Comparison of ENCODE assay signal across 9 mouse cellular contexts in genomic region chr12:87278118-87278730, GRCm38 (mm10). TPM values are rescaled to one million over a fixed set of nuclear protein-coding genes. Genes with fewer than 3 reads are reported as not detected.
A peak's percentile ranks its signal among the peaks of the same experiment; 100 is the strongest.
DNase-seq lines count a peak whose midpoint lies in the region; ATAC-seq and TF ChIP-seq lines count a peak whose summit lies in the region.
"Had no signal": no experiment of that assay in that cellular context is flagged by ENCODE, and none has a peak within 500 bp of the region (broad histone marks: within the 10 kb centered on the region; RNA-seq: fewer than 3 reads in every experiment).

No protein-coding gene starts in this region.

- no peaks in the 10 kb centered on the region for H3K79me2 ChIP-seq in myocyte (ENCODE audit: control insufficient read depth, insufficient read depth)

- H3K27me3 ChIP-seq in lung, embryonic 14.5 days (ENCODE audit: insufficient read depth, low read length): no peaks in the 10 kb centered on the region
- H3K27me3 ChIP-seq in heart, postnatal 0 days (ENCODE audit: control insufficient read depth, insufficient read depth, low read length): no peaks in the 10 kb centered on the region
- H3K27me3 ChIP-seq in myocyte (ENCODE audit: control insufficient read depth, insufficient read depth, insufficient read length): no peaks in the 10 kb centered on the region

- H3K9ac ChIP-seq in lung, embryonic 14.5 days: no peak overlapping the region
- H3K9ac ChIP-seq in heart, postnatal 0 days (replicated peaks; ENCODE audit: low read depth, low read length): no peak overlapping the region

- peak; percentile 59 for DNase-seq in embryo, embryonic 10 days (ENCODE audit: low spot score)
- no peak for DNase-seq in embryo, embryonic 9.5 days (ENCODE audit: extremely low spot score)
- DNase-seq in lung, embryonic 14.5 days: peak; percentile 73
- no peak for DNase-seq in lung, adult 2 months
- DNase-seq in heart, postnatal 0 days (ENCODE audit: low spot score): peak; percentile 84
- no peak for DNase-seq in thymus, postnatal 4 days
- DNase-seq in thymus, postnatal 14 days: no peak
- DNase-seq: gastrocnemius, postnatal 36 days had no signal

- TF ChIP-seq CTCF in lung, embryonic 14.5 days (IDR thresholded peaks at IDR 0.05; ENCODE audit: low read depth): no peak
- TF ChIP-seq CTCF in lung, adult 2 months (IDR thresholded peaks at IDR 0.05; ENCODE audit: insufficient read depth, low read length): no peak
- TF ChIP-seq CTCF in heart, postnatal 0 days (IDR thresholded peaks at IDR 0.05; ENCODE audit: low read depth): no peak

- H3K27ac ChIP-seq in lung, embryonic 14.5 days (ENCODE audit: low read depth): no peak overlapping the region
- no peak overlapping the region for H3K27ac ChIP-seq in heart, postnatal 0 days (ENCODE audit: low read depth)

- no peak overlapping the region for H3K4me3 ChIP-seq in lung, embryonic 14.5 days (ENCODE audit: low read depth, low read length)
- H3K4me3 ChIP-seq in lung, adult 2 months (replicated peaks; ENCODE audit: extremely low read depth, low read depth, low read length): no peak overlapping the region
- 0 out of 2 replicates have a peak overlapping the region, but pooled peaks have one; percentile 13 for H3K4me3 ChIP-seq in heart, postnatal 0 days (ENCODE audit: low read depth, low read length)
- no peak overlapping the region for H3K4me3 ChIP-seq in myocyte

- no peak for TF ChIP-seq POLR2A in lung, adult 2 months (IDR thresholded peaks at IDR 0.05; ENCODE audit: borderline replicate concordance, extremely low read depth, low read depth, low read length)
- no peak for TF ChIP-seq POLR2A in myocyte (IDR thresholded peaks at IDR 0.05; ENCODE audit: insufficient read length, low read depth)

- H3K9me3 ChIP-seq in lung, embryonic 14.5 days (ENCODE audit: low read depth, low read length): no peaks in the 10 kb centered on the region
- no peaks in the 10 kb centered on the region for H3K9me3 ChIP-seq in heart, postnatal 0 days (replicated peaks; ENCODE audit: control insufficient read depth, low read length)

- 0 out of 2 replicates have a peak, but pooled peaks cover 3% of the 10 kb centered on the region for H3K4me1 ChIP-seq in lung, embryonic 14.5 days (ENCODE audit: insufficient read depth)
- no peaks in the 10 kb centered on the region for H3K4me1 ChIP-seq in lung, adult 2 months (ENCODE audit: control insufficient read depth, insufficient read depth, low read length)
- 0 out of 2 replicates have a peak, but pooled peaks cover 10% of the 10 kb centered on the region for H3K4me1 ChIP-seq in heart, postnatal 0 days (ENCODE audit: control insufficient read depth, insufficient read depth)

- 14% methylated on average over 6 of the region's 6 CpGs for WGBS in lung, embryonic 14.5 days
- 11% methylated on average over 6 of the region's 6 CpGs for WGBS in lung, adult 2 months
- 5% methylated on average over 6 of the region's 6 CpGs for WGBS in heart, postnatal 0 days

- H3K4me2 ChIP-seq in lung, embryonic 14.5 days: 0 out of 2 replicates have a peak overlapping the region, but pooled peaks have one; percentile 16
- H3K4me2 ChIP-seq in heart, postnatal 0 days (ENCODE audit: low read depth, low read length): peak overlapping the region; percentile 3
- H3K4me2 ChIP-seq in myocyte (ENCODE audit: low read depth): no peak overlapping the region

- H3ac ChIP-seq in myocyte (ENCODE audit: control insufficient read depth, insufficient read length): no peak overlapping the region

- no peak for TF ChIP-seq EP300 in heart, postnatal 0 days (IDR thresholded peaks at IDR 0.05; ENCODE audit: low read depth)

- H3K36me3 ChIP-seq in lung, embryonic 14.5 days (ENCODE audit: insufficient read depth): peaks cover 37% of the 10 kb centered on the region
- peaks cover 25% of the 10 kb centered on the region for H3K36me3 ChIP-seq in heart, postnatal 0 days (replicated peaks; ENCODE audit: control insufficient read depth, insufficient read depth, low read length)
- H3K36me3 ChIP-seq in myocyte (ENCODE audit: control insufficient read depth, insufficient read depth): peaks cover 6% of the 10 kb centered on the region

- peak; percentile 82 for ATAC-seq in lung, embryonic 14.5 days (ENCODE audit: insufficient read depth)
- peak; percentile 89 for ATAC-seq in heart, postnatal 0 days (ENCODE audit: insufficient read depth, low read depth)

TF ChIP-seq in myocyte, 11 proteins besides CTCF, POLR2A, EP300 and RAD21:
- no peak for TF ChIP-seq CEBPB (IDR thresholded peaks at IDR 0.05; ENCODE audit: insufficient read depth, poor library complexity, severe bottlenecking)
- TF ChIP-seq POLR2AphosphoS2 (IDR thresholded peaks at IDR 0.05; ENCODE audit: insufficient read length, low read depth): peak; percentile 24
- no peak for TF ChIP-seq MYOG (IDR thresholded peaks at IDR 0.05; ENCODE audit: control insufficient read depth in 1 of 3, insufficient read depth in 1 of 3, insufficient read length in 2 of 3, low read depth in 2 of 3)
- no peak for TF ChIP-seq MAX (IDR thresholded peaks at IDR 0.05; ENCODE audit: low read depth)
- TF ChIP-seq E2F4 (IDR thresholded peaks at IDR 0.05; ENCODE audit: insufficient read depth): no peak
- TF ChIP-seq USF1 (IDR thresholded peaks at IDR 0.05; ENCODE audit: low read depth): no peak
- TF ChIP-seq TCF12 (IDR thresholded peaks at IDR 0.05; ENCODE audit: insufficient read depth, poor library complexity, severe bottlenecking): no peak

RNA-seq across cellular contexts. Expression of gene Ahsa1, which starts 11.9 kb away (rescaled TPM):
- 192 and 199 TPM in 2 replicates for polyA plus RNA-seq in lung, embryonic 14.5 days (2014; fragmentation: Nextera tagmentation; extraction: Ambion mirVana)
- polyA plus RNA-seq in lung, adult 2 months (2012; rRNA removed): 46.6 and 53.5 TPM in 2 replicates
- total RNA-seq in heart, postnatal 0 days (2014; rRNA removed; ENCODE audit: low replicate concordance): 80.7 and 93.4 TPM in 2 replicates
- polyA plus RNA-seq in heart, postnatal 0 days (2015; fragmentation: Nextera tagmentation; extraction: Ambion mirVana): 109 and 113 TPM in 2 replicates
- polyA plus RNA-seq in myocyte (2012; fragmentation: generic; extraction: Trizol): 148 TPM

RNA-seq across cellular contexts. Expression of gene Vipas39, which starts 12.2 kb away (rescaled TPM):
- 42.4 and 46.1 TPM in 2 replicates for polyA plus RNA-seq in lung, embryonic 14.5 days (2014; fragmentation: Nextera tagmentation; extraction: Ambion mirVana)
- polyA plus RNA-seq in lung, adult 2 months (2012; rRNA removed): 17.1 and 23.3 TPM in 2 replicates
- total RNA-seq in heart, postnatal 0 days (2014; rRNA removed; ENCODE audit: low replicate concordance): 34.1 and 40.4 TPM in 2 replicates
- polyA plus RNA-seq in heart, postnatal 0 days (2015; fragmentation: Nextera tagmentation; extraction: Ambion mirVana): 29.2 and 31.4 TPM in 2 replicates
- polyA plus RNA-seq in myocyte (2012; fragmentation: generic; extraction: Trizol): 16.4 TPM

RNA-seq across cellular contexts. Expression of gene Ism2, which starts 21.3 kb away (rescaled TPM):
- 0.70 and 1.1 TPM in 2 replicates for polyA plus RNA-seq in lung, embryonic 14.5 days (2014; fragmentation: Nextera tagmentation; extraction: Ambion mirVana)
- polyA plus RNA-seq in lung, adult 2 months (2012; rRNA removed): 0.38 and 0.56 TPM in 2 replicates
- 0.31 TPM in 1 of 2 replicates, not detected in the other for total RNA-seq in heart, postnatal 0 days (2014; rRNA removed; ENCODE audit: low replicate concordance)
- 0.20 and 0.30 TPM in 2 replicates for polyA plus RNA-seq in heart, postnatal 0 days (2015; fragmentation: Nextera tagmentation; extraction: Ambion mirVana)
- 0.12 TPM for polyA plus RNA-seq in myocyte (2012; fragmentation: generic; extraction: Trizol)
- total RNA-seq: gastrocnemius, postnatal 36 days had no signal

RNA-seq across cellular contexts. Expression of gene Noxred1, which starts 39.7 kb away (rescaled TPM):
- polyA plus RNA-seq in lung, embryonic 14.5 days (2014; fragmentation: Nextera tagmentation; extraction: Ambion mirVana): 0.58 and 0.72 TPM in 2 replicates
- 0.31 and 0.91 TPM in 2 replicates for polyA plus RNA-seq in lung, adult 2 months (2012; rRNA removed)
- not detected in 2 replicates for total RNA-seq in heart, postnatal 0 days (2014; rRNA removed; ENCODE audit: low replicate concordance)
- polyA plus RNA-seq in heart, postnatal 0 days (2015; fragmentation: Nextera tagmentation; extraction: Ambion mirVana): 0.30 and 0.37 TPM in 2 replicates
- polyA plus RNA-seq in myocyte (2012; fragmentation: generic; extraction: Trizol): 0.13 TPM

Comparison
In these comparisons a context has a peak if more than half of its experiments do, and no peak if none do; other contexts are left out.
1. DNase-seq: peak in embryo, embryonic 10 days (single experiment), lung, embryonic 14.5 days (single experiment) and heart, postnatal 0 days (single experiment); none in embryo, embryonic 9.5 days (single experiment), lung, adult 2 months (single experiment), thymus, postnatal 4 days (single experiment) and thymus, postnatal 14 days (single experiment).